Mouse (Mus musculus): Measurements from ENCODE around the gene Topaz1.

Gene Topaz1

DNA sequence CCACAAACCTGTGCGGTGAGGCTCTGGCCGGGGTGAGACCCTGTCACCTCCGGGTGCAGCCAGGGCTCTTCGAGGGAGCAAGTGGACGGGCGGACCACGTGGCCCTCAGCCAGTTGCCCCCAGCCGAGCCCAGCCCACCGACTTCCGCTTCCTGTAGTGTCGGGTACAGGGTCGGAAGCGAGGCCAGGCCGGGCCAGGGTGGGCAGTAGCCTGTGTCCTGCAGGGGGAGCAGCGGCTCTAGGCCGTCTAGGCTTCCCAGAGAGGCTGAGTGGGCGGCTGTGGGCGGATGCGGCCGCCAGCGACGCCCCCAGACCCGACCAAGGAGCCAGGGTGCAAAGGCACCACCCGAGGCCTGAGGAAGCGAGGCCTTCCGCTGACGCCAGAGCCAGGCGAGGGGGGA, at the start of gene Topaz1:
Topaz1 (plus strand) TSS at position 287 of the 400 bp plus-strand sequence.
- peak; percentile 51 for DNase-seq (ENCODE audit: low spot score)

GRCm38 (mm10) chr9:122701817-122702216, 45.3 kb upstream of the Topaz1 start:
- DNase-seq (ENCODE audit: low spot score): peak; percentile 66

DNA sequence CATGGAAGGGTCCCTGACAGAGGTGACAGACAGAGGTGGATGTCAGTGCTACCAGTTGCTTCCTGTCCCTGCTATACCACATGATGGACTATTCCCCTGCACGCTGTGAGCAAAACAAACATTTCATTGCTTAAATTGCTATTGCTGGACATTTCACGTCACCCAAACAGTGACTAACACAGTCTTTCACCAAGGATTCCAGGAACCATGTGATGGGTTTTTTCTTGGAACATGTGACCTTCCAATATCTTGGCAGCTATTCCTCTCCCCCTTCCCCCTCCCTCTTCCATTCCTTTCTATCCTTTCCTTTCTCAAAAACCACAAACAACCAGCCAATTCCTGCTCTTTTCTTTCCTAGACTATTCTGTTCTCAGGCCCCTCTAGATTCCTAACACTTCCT, 33.3 kb upstream of the Topaz1 start:
- no peak for DNase-seq (ENCODE audit: low spot score)

- DNase-seq (ENCODE audit: low spot score): no peak
These were observed 32.1 kb upstream of the Topaz1 start for GRCm38 (mm10) chr9:122715046-122715445.

DNA sequence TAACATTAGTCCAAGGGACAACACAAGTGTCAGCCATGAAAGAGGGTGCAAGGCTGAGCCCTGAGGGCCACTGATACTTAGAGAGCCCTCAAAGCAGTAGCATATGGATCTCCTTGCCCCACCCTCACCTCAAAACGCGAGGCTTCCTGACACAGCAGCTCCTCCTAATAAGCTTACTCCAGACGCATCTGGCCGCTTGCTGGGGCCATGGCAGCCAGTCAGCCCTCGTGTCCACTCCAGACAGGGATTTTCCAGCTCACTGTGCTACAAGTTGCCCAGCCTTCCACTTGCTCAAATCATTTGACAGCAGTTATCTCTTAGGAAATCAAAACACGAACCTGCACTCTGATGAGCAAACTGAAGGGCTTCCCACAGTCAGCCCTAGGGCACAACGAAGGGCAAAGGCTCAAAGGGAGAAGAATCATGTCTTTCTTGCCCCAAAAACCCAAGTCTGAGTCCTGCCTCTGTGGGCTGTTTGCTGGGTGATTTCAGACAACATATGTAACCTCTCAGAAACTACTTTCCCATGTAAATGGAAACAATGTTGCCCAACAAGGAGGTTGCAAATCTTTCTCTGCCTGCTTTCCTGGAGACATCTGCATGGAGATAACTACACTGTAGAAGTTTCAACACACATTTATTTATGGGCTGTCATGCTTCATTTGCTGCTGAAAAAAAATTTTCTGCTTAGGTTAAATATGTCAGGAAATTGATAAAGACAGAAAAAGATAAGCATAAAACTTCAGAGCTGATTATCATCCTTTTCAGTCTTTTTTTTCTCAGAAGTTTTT, 30.8 kb upstream of the Topaz1 start:
- DNase-seq (ENCODE audit: low spot score): no peak

DNA sequence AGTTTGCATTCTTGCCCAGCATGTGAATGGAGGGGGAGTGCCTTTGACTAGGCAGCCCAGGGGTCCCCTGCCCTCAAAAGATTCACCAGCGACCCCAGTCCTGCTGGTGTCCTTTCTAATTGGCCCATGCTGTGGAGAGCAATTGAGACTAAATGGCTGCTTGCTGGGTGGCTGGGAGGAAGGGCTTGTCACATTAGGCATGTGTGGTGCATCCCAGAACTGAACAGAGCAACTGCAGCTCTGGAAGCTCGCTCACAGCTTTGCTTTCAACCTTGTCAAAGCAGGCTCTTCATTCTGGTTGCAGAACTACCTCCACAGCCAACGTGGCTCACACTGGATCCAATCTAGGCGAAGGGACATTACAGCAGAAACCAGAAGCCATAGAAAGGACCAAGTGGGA, 24.9 kb upstream of the Topaz1 start:
- DNase-seq (ENCODE audit: low spot score): peak; percentile 19

DNA sequence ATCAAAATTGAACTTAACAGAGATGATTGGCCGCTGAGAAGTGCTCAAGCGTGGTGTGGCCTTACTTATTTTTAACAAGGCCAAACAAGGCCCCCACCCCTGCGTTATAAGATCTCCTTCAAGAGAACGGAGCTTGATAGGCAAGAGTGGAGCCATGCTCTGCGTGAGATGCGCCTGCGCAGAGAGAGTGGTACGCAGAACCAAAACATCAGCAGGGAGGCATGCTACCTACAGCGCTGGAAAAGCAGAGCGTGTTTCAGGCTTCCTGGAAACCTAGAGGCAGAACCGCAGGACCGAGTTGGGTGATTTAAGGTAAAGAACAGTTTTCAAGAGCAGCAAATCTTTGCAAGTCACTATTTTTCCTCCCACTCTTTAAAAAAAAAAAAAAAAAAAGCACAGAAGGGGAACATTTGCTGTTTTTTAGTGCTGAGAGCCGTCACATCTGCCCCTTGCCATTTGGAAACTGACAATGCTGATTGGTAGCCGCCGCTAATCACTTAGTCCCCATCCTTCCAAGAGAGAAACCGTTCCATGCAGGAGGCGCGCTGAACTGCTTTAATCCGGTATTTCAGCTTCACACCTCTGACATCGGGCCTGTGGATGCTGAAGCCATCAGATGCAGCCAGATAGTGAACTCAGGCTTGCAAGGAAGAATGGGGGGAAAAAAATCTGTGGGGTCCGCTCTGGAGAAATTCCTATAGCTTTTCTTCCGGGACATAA, 21.9 kb upstream of the Topaz1 start:
- no peak for DNase-seq (ENCODE audit: low spot score)

GRCm38 (mm10) chr9:122729500-122729899, 17.6 kb upstream of the Topaz1 start:
- peak; percentile 55 for DNase-seq (ENCODE audit: low spot score)

DNA sequence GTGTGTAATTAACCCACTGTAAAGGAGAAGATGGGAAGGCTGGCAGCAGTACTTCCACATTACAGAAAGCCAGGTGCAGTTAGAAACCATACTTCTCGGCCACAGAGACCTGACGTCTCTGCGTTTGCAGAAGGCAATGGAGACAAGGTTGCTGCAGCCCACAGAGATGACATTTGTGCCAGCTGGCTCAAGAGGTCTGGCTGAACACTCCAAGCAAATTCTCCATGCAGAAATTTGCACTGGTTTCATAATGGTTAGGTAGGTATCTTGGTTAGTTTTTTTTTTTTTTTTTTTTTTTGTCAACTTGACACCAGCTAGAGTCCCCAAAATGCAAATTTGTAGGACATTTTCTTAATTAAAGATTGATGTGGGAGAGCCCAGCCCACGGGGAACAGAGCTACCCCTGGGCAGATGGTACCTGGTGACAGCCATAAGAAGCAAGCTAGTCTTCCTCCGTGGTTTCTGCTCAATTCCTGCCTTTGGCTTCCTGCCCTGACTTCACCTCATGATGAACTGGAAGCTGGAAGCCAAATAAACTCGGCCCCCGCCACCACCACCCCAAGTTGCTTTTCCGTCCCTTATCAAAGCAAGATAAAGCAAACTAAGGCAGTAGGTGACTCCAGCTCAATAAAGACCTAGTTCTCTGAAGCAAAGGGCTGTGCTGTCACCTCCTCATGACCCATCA, 14.9 kb upstream of the Topaz1 start:
- DNase-seq (ENCODE audit: low spot score): no peak

DNA sequence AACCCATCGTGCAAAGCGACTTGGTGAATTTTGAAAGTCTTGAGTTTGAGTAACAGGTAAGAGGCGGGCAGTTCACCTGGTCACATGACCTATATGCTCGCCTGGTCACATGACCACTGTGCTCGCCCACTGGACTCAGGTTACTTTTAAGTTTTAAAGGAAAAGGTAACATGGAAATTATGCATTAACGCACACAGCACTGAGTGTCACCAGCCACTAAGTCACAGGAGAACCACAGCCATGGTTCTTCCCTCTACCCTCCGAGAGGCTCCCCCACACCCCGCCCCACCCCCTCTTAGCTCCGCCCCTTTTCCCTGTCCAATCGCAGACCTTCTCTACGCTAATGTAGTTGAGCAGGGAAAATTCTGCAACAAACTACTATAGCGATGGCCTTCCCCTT, 13.9 kb upstream of the Topaz1 start:
- DNase-seq (ENCODE audit: low spot score): no peak

GRCm38 (mm10) chr9:122734934-122735333, 12.2 kb upstream of the Topaz1 start:
- DNase-seq (ENCODE audit: low spot score): no peak

DNA sequence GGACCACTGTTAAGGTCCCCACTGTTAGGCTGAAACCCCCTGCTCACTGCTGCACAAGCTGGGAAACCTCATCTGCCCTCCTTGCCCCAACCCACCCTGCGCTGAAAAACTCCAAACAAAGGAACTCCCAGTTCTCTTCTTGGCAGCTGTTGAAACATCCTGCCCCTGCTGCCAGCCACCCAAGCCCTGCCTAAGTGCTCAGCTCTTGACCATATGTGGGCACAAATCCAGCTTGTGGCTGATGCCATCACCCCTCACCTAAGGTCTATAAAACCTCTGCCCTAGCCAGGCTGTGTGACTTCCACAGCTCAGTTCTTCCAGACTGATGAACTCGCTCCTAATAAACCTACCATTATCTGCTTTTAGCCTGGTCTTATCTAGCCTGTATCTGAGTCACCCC, 11.1 kb upstream of the Topaz1 start:
- DNase-seq (ENCODE audit: low spot score): no peak

DNA sequence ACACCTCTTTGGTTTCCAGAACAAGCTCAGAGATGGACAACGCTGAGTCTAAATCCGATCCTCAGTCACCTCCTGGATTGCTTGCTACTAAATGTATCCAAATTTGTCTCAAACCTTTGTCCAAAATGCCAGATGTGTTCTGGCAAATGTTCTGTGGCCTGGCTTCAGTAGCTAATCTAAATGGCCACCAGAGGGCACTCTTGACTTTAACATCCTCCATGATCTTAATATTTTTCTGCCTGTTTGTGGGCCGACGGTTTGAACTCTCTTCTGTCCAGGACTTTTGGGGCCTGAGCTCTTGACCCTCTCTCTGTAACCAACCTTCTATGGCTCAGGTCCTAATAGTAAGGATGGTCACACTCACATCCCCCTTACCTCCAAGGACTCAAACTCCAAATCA, 10.4 kb upstream of the Topaz1 start:
- peak; percentile 62 for DNase-seq (ENCODE audit: low spot score)

GRCm38 (mm10) chr9:122745879-122746278, 1.3 kb upstream of the Topaz1 start:
- DNase-seq (ENCODE audit: low spot score): no peak

GRCm38 (mm10) chr9:122757614-122758013, 10.5 kb downstream of the Topaz1 start:
- no peak for DNase-seq (ENCODE audit: low spot score)

- no peak for DNase-seq (ENCODE audit: low spot score)
These were observed 13.0 kb downstream of the Topaz1 start for GRCm38 (mm10) chr9:122760111-122760510.

GRCm38 (mm10) chr9:122785231-122785630, 38.1 kb downstream of the Topaz1 start:
- DNase-seq (ENCODE audit: low spot score): no peak

DNA sequence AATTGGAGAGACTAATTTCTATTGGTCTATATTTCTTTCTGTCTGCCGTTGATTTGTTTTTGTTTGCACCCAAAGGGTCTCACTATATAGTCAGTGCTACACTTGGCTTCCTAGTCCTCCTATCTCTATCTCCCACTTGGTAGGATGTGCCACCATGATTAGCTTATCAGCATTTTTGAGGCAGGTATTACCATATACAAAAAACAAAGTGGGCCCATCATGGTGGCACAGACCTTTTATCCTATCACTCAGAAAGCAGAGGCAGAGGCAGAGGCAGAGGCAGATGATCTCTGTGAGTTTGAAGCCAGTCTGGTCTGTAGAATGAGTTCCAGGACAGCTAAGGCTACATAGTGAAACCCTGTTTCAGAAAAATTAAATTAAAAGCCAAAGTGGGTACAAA, 39.4 kb downstream of the Topaz1 start:
- DNase-seq (ENCODE audit: low spot score): no peak

DNA sequence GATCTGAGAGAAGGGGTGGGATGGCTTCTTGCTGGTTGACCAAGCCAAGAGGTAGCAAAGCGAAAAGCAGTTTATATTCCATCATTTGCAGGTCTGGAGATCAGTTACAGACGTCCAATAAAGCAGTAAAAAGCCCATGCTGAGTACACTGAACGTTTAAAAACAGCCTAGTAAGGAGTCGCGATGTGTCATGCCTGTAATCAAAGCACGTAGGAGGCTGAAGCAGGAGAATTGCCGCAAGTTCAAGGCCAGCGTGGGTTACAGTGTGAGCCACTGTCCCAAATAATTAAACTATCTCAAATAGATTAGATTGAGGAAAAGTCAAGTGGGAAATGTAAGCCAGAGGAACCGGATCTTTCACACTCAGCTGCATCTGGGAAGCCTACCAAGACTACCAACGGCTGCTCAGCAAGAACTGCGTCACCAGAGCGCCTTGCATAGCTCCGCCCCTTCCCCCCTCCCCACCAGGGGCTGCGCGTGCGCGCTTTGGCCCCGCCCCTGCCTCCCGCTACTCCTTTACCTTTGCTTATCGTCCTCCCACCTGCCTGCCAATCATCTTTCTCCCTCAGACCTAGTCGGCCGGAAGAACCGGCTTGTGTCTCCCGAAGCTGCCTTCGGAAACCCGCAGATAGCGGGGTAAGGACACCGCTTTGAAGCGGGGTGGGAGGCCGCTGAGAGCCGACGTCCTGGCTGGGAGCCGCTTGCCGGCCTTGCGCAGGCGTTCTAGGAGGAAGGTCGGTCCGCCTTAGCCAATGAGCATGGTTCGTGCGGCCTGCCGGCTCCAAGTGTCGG, 58.1 kb downstream of the Topaz1 start, which contains the start of gene Tcaim:
Tcaim (plus strand) TSS at position 487 of the 792 bp plus-strand sequence.
- peak; percentile 95 for DNase-seq (ENCODE audit: low spot score)

DNA sequence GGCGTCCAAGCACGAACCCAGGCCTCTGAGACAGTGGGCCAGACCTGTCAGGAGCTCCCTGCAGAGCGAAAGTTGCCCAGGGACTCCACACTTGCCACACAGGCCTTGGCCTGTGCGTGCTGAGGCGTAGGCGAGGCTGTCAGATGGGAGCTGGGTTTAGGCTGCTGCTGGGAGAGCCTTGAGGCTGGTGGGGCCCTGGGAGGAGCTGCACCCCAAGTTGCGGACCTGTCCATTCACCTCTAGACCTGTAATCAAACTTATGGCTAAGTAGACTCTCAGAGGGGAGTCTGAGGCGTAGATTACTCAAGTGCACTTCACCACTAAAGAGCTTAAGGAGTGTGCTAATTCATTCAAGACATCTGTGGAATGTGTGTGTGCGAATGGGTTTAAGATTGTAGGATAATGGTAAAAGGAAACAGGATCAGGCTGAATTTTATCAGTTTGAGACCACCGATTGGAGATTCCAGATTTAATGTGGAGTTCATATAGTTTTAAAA, 58.7 kb downstream of the Topaz1 start:
- no peak for DNase-seq (ENCODE audit: low spot score)

- DNase-seq (ENCODE audit: low spot score): no peak
These were observed 60.0 kb downstream of the Topaz1 start for GRCm38 (mm10) chr9:122807186-122807585.

DNA sequence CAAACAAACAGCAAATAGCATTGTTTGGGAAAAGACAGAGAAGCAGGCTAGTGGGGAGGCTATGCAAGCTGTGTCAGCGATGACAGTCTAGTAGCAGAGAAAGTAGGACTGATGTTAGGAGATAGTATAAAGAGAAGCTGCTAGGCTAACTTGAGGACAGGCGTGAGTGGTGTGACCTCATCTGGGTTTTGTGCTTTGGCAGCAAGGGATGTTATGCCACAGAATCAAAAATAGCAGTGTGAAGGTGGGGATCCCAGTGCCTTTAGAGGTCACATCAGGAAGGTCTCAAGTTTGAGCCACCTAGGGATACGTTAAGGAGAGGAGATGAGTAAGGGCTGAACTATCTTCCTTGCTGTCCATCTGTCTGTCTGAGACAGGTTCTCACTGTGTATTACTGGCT, 63.1 kb downstream of the Topaz1 start:
- no peak for DNase-seq (ENCODE audit: low spot score)
